Mouse (Mus musculus) embryo, embryonic 10.5 days (tissue): ENCODE results near the gene Olfr114.

Experiments used
- DNase-seq: peaks from one replicate; pipeline ENCODE4 v3.0.0-alpha.2; 2015; ENCODE audit warnings: low spot score

Gene Olfr114

DNA sequence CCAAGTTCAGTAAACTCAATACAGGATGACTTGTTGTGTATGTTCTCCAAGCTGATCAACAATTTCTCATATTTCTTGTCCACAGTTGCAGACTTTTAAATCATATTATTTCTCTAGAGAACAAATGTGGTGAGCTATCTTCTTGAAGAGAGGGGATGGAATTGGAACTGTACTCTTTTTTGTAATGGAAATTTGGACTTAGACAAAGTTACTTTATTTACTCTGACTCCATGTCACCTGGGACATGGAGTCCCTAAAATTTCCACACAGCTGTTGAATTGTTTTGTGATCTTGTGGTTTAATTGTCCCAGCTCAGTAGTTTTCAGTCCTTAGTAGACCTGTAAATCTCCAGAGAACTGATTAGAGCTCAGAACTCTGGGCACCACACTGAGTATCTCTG is at the start of gene Olfr114:
Gene Olfr114 (minus strand): TSS at position 101 of the 400 bp plus-strand sequence.
- no peak for DNase-seq

DNA sequence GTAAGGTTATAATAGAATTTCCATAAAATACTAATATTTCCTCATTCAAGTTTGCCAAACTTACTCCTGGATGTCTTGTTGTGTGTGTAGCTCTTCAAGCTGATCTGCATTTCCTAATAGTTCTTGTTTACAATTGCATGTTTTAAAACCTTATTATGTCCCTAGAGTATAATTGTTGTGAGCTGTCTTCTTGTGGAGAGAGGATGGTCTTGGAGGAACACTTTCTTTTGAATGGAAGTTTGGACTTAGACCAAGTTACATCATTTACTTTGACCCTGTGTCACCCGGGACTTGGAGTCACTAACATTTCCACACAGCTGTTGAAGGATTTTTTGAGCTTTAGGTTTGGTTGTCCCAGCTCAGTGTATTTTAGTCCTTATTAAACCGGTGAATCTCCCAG is 34.5 kb upstream of the Olfr114 start, which contains the start of the genes Olfr115 and Olfr116:
Gene Olfr115 (minus strand): TSS at position 101 of the 400 bp plus-strand sequence.
Gene Olfr116 (minus strand): TSS at position 191 of the 400 bp plus-strand sequence.
- DNase-seq, result no peak

DNA sequence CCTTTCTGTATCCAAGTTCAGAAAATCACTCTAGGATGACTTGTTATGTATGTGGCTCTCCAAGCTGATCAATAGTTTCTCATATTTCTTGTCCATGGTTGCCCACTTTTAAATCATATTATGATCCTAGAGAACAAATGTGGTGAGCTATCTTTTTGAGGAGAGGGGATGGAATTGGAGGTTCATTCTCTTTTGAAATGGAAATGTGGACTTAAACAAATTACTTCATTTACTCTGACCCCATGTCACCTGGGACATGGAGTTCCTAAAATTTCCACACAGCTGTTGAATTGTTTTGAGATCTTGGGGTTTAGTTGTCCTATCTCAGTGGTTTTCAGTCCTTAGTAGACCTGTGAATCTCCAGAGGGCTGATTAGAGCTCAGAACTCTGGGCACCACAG is 15.0 kb downstream of the Olfr114 start, which contains the start of gene Olfr113:
Gene Olfr113 (minus strand): TSS at position 101 of the 400 bp plus-strand sequence.
- no peak for DNase-seq

DNA sequence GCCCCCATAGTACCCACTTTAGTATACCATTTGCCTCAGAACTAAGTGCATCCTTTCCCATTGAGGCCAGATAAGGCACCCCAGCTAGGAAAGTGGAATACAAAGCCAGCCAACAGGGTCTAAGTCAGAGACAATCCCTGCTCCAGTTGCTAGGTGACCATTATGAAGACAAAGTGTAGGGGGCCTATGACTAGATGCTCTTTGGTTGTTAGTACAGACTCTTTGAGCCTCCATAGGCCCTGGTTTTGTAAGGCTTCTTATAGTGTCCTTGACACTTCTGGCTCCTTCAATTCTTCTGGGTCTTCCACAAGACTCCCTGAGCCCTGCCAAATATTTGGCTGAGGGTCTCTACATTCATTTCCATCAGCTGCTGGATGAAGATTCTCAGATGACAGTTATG is 23.2 kb downstream of the Olfr114 start, which contains the start of gene Olfr112:
Gene Olfr112 (minus strand): TSS at position 101 of the 400 bp plus-strand sequence.
- no peak for DNase-seq

DNA sequence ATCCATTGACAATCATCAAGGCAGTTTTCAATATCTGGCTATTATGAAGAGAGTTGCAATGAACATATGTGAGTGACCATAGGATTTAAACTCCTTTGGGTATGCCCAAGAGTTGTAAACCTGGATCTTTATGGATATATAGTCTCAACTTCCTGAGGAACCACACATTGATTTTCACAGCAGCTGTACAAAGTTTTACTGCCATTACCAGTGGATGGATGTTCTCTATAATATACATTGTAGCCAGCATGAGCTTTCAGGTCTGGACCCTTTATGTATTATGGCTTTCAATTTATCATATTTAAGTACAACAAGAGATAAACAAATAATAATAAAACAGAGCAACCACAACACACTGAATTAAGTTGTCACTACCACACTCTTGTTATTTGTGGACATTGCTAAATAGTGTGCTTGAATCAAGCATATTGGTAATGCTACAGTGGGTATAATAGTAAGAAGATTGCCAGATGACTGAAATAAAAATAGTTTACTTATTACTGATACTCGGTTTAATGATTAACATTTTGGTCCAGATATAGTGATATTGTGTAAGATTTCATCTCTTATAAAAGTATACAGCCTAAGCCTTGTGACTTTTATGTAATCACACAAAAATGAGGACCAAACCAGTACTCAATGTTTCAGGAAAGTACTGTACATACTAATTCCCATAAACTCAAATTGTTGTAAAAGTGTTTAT is 33.5 kb downstream of the Olfr114 start:
- DNase-seq, result no peak

DNA sequence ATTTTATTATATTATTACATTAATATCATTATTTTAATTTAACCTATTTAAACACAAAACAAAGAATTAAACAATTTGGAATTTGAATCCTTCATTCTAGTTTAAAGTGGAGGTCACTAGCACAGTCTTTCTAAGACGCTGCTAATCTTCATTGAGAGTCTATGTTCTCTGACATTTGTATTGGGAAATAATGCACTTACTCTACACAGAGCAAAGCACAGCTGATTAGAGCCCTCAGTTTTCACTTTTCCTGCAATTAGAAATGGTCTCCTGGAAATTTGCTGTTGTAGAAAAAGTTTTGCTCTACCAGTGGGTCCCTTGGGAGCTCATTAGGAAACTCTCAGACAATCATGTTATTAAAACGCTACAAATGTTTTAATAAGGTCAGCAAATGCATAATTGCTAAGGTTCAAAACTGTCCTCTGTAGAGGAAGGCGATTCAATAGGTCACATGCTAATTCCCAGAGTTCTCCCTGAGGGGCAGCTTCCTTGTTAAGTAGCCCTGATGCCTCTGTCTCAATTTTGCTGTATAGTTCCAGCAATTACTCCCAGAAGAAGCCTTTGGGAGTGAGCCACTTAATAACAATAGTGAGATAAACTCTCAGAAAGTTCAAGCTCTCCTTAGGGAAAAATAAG is 48.6 kb downstream of the Olfr114 start:
- no peak for DNase-seq

DNA sequence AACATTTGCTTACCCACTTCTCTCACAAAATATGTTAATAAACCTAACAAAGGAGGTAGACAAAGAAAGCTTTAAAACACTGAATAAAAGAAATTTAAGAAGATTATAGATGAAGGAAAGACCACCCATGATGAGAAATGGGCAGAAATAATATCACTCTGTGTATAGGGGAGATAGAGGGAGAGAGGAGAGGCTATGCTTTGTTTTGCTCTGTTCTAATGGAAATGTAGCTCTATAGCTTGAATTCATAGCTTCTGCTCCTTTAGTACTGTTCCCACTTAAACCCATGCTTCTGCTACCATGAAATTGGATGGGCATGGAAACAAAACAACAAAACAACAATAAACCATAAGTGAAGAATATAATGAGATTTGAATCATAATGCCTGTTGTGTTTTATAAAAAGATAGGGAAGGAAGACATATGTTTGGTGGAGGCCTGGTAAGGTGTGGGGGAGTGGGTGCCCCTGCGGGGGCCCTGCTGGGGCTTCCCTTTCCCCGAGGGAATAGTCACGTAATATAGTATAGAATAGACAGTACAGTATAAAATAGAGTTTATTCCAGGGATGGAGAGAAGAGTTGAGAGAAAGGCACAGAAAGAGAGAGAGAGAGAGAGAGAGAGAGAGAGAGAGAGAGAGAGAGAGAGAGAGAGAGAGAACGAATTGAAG is 51.0 kb downstream of the Olfr114 start:
- DNase-seq, result no peak
